Mouse (Mus musculus) c-Kit-positive CD71-positive TER-119-positive erythroid progenitor cells, embryonic 14.5 days (primary cell): ENCODE results near the gene Tnfaip3.

Source experiments
- DNase-seq: peaks from one replicate; pipeline ENCODE4 v3.0.0-alpha.2; 2013; ENCODE audit warnings: low spot score

Gene Tnfaip3

DNA sequence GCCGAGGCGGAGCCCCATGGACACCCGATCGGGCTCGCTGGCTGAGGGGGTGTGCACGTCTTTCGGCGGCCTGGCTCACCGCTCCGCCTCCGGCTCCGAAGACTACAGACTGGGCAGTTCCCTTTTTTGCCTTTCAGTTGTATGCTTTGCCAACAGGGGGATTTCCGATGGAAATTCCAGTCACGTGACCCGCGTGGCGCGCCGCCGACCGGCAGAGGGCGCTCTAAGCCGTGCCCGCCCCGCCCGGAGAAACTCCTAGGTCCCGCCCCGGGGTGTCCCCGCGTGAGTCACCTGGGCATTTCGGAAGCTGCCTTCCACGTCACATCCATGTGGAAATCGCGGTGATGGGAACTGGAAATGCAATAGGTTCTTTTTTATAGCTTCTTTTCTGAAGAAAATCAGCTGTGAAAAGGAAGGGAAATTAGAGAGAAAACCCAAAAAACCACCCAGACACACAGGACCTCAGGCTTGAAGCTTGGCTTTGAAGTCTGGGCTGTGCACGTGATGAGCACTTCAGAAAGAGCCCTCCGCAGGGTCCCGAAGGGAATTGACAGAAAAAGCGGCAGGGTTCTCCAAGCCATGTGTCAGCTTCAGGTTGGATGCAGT is at the start of gene Tnfaip3:
Tnfaip3 (minus strand) TSS at position 401 of the 606 bp plus-strand sequence.
- peak; percentile 87 for DNase-seq

GRCm38 (mm10) chr10:19064651-19065601 is 49.5 kb upstream of the Tnfaip3 start:
- DNase-seq: no peak

DNA sequence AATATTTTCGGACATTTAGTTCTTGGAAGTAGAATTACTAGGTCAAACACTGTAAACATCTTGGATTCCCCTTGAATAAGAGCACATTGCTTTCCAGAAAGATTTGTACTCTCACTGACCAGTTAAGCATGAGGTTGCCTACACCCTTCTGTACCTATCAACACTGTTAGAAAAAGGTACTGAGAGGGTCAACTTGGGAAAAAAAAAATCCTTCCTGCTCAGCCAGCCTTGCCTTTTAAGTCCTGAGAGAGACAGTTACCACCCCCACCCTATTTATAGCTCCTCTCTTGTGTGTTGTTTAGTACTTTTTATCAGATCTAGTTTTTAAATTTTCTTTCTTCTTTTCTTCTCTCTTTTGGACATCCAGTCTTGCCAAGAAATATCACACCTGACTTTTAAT is 48.2 kb upstream of the Tnfaip3 start:
- DNase-seq: no peak

DNA sequence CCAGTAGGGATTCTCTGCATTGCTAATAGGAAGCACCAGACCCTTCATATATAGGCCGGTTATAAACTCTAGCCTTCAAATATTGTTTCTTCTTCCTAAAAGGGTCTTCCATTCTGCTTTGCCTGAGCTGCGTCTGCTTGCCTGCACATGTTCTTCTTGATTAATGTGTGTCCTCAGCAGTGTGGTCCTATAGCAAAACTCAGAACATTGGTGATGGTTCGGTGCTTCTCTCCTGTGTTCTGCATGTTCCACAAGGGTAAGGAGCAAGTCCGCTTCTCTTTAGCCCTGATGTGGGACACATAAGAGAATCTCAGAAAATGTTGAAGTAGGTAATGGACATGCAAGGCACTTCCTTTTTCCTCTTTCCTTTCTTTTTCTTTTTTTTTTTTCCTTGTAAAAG is 47.8 kb upstream of the Tnfaip3 start:
- no peak for DNase-seq

GRCm38 (mm10) chr10:19062098-19062905 is 46.8 kb upstream of the Tnfaip3 start:
- DNase-seq: peak; percentile 31

GRCm38 (mm10) chr10:19061201-19061600 is 45.7 kb upstream of the Tnfaip3 start:
- no peak for DNase-seq

DNA sequence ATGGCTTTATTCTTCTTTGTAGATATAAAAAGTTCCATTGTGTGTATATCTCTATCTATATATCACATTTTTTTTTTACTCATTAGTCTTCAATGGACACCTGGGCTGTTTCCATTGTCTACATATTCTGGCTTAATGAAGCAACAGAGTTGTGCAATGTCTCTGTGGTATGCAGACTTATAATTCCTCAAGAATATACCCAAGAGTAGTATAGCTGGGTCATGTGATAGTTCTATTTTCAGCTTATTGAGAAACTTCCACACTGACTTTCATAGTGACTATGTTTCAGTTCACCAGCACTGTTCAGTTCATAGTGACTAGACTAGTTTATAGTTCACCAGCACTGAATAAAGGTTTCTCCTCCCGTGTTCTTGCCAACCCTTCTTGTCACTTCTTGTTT is 38.1 kb upstream of the Tnfaip3 start:
- DNase-seq: no peak

GRCm38 (mm10) chr10:19045986-19046385 is 30.5 kb upstream of the Tnfaip3 start:
- DNase-seq: no peak

DNA sequence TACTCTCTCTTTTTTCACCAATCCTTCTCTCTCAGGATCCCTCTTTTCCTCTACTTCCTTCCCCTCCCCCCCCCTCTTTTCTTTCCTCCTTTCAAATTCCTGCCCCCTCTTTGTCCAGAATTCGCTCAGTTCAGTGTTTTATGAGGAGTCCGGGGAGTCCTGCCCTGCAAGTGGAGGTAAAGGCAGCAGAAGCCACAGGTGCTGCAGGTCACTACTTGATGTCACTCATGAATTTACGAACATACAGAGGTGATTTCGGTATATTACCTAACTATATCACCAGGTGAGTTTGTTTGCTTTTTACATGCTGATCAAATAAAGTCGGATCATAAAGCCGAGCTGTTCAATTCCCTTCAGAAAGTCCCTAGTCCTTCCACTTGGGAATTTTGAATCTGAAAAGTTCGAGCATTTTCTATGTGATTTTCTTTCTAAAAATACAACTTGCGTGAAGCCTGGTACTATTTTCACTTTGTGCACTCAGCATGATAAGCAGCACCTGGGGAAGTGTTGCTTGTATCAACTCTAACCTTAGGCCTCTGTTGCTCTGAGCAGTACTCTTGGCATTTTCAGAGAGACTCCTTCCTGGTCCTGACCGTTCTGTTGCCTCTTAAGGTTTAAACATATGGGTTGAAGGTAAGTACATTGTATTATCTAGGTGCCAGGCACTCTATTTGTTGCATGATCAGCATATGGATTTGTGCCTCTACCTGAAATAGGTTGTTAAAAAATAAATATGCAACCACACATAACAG is 29.5 kb upstream of the Tnfaip3 start:
- no peak for DNase-seq

DNA sequence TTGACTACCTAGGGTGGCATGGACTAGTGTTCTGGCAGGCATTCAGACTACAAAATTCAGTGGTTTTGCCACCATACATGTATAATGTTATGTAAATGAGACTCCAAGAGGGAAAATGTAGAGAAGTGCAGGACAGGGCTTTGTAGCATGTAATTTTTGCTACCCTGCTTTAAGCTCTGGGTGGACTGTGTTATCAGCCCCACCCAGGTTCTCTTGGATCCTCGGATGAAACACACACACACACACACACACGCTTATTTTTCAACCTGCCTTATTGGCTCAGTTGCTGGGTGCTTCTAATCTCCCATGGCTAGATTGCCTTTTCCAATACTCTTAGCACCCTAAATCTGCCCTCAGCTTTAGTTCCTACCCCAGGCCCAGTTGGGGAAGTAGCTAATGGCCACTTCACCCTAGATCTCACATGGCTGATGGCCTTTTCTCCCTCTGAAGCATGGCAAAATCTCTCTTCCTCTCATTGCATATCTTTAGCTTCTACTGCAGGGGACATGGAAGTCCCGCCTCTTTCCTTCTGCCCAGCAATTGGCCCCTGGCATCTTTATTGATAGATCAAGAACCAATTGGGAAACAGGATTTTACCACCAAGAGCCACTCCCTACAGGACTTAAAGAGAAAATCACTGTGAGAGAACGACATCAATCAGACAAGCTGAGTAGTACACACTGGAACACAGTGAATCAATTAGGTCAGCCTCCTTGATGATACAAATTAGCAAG is 28.2 kb upstream of the Tnfaip3 start:
- no peak for DNase-seq

DNA sequence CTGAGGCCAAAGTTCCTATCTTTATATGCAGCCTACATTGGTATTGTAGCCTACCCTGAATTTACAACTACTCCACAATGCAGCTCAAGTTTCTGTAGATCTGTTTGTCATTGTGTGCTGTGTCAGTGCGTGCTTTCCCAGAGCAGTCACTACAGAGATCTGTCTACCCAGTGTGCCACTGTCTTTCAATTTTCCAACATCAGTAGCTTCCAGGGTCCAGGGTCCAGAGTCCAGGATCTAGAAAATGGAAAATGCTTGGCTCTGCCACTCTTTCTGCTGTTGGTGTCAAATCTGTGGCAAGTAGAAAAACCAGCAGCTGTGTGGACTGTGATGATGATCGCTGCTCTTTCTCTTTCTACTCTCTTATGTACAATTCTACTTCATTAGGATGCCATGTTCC is 24.7 kb upstream of the Tnfaip3 start:
- DNase-seq: no peak

- no peak for DNase-seq
Observed at GRCm38 (mm10) chr10:19034764-19035163, 19.3 kb upstream of the Tnfaip3 start.

GRCm38 (mm10) chr10:19033696-19034095 is 18.2 kb upstream of the Tnfaip3 start:
- no peak for DNase-seq

DNA sequence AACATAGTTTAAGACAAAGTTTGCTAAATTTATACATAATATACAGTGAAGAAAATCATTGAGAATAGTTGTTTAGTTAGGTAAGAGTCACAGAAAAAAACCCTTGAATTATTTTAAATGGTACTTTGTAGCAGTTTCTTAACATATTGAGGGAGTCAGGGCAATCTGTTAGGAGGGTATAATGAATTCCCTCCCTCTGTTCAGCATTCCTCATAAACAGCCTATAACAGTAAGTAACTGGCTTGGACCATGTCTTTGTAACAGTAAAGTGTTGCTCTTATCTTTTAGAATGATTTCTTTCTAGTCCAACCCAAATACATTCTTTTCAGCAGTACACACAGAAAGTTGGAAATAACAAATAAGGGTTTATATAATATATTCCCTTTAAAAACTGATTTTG is 16.4 kb upstream of the Tnfaip3 start:
- no peak for DNase-seq

GRCm38 (mm10) chr10:19030628-19031027 is 15.2 kb upstream of the Tnfaip3 start:
- no peak for DNase-seq

- DNase-seq: no peak
Observed at GRCm38 (mm10) chr10:19026710-19027109, 11.3 kb upstream of the Tnfaip3 start.

DNA sequence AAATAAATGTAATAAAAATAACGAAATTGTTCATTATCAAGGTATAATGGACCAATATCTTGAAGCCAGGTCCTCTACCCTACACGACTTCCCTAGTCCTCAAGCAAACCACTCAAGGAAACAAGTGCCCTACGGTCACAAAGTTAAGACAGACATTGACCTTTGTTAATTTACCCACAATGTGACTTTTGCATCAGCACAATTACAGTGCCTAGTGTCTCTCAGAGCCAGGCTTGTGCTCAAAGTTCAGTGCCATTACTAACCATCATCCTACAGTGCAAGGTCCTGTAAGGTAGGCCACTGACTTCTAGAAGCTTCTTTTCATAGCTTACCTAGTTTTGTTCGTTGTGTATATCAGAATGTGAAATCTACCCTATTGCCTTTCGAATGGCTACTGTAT is 8.9 kb upstream of the Tnfaip3 start:
- no peak for DNase-seq

DNA sequence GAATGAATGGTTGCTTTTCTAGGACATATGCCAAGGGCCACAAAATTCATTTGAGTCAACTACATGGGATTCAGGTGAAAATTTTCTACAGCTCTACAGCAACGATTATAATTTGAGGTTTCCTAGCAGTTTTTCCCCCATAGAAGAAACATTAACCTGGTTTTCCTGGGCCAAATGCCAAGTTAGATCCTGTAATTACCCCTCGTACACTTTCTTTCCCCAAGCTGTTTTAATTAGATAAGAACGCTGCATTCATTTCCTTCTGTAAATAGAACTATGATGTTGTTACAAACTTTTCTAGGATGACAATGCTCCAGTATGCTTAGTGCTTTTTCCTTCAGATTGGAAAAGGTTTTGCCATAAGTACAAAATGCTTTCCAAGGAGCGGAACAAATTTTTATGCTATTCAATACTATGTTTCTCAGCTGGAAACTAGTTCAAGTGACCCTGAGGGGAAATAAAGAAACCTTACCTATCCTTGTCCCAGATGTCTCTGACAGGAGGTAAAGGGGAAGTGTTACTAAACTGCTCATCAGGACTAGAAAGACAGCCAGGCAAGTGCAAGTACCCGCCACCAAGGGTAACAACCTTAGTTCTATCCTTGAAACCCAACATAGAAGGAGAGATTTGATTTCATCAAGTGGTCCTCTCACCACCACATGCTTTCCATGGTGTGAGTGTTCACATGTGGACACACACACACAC is 8.3 kb upstream of the Tnfaip3 start:
- no peak for DNase-seq

- no peak for DNase-seq
Observed at GRCm38 (mm10) chr10:19022272-19022671, 6.8 kb upstream of the Tnfaip3 start.

- DNase-seq: no peak
Observed at GRCm38 (mm10) chr10:19016823-19017471, 1.5 kb upstream of the Tnfaip3 start.
